Mouse (Mus musculus) spleen, postnatal 36 days (tissue): ENCODE data around the gene Ankrd49.
A peak's percentile ranks its signal among the peaks of the same experiment; 100 is the strongest.

ENCODE experiments used
- DNase-seq, 2 experiments: peaks; one replicate each; pipeline ENCODE4 v3.0.0; 2022; ENCODE audit warnings: low spot score in 2 of 2, mixed read lengths in 1 of 2

Ankrd49 gene

GRCm38 (mm10) chr9:14784039-14785002, at the start of gene Ankrd49, which contains the start of gene Mre11a:
Gene Ankrd49, minus strand, starts transcription at chr9:14784856.
Gene Mre11a, plus strand, starts transcription at chr9:14784654.
- DNase-seq: peak; percentile 89 to 93

GRCm38 (mm10) chr9:14832046-14832445, 47.4 kb upstream of the Ankrd49 start:
- no peak for DNase-seq

- DNase-seq: no peak
These were observed 43.2 kb upstream of the Ankrd49 start for GRCm38 (mm10) chr9:14827875-14828274.

GRCm38 (mm10) chr9:14824840-14825239, 40.2 kb upstream of the Ankrd49 start:
- no peak for DNase-seq

- DNase-seq: no peak
These were observed 36.7 kb upstream of the Ankrd49 start for GRCm38 (mm10) chr9:14821396-14821795.

- no peak for DNase-seq
These were observed 25.5 kb upstream of the Ankrd49 start for GRCm38 (mm10) chr9:14810111-14810510.

- no peak for DNase-seq
These were observed 22.1 kb upstream of the Ankrd49 start for GRCm38 (mm10) chr9:14806786-14807185.

- DNase-seq: no peak
These were observed 21.1 kb upstream of the Ankrd49 start for GRCm38 (mm10) chr9:14805714-14806113.

- no peak for DNase-seq
These were observed 2.7 kb upstream of the Ankrd49 start for GRCm38 (mm10) chr9:14787356-14787755.

GRCm38 (mm10) chr9:14778341-14778740, 6.3 kb downstream of the Ankrd49 start:
- DNase-seq: no peak

GRCm38 (mm10) chr9:14773813-14774212, 10.8 kb downstream of the Ankrd49 start:
- DNase-seq: no peak

- no peak for DNase-seq
These were observed 12.6 kb downstream of the Ankrd49 start for GRCm38 (mm10) chr9:14772074-14772473.

GRCm38 (mm10) chr9:14770803-14771471, 13.7 kb downstream of the Ankrd49 start, which contains the start of gene 1700012B09Rik:
Gene 1700012B09Rik, minus strand, starts transcription at chr9:14771030.
- DNase-seq: no peak

GRCm38 (mm10) chr9:14769811-14770210, 14.8 kb downstream of the Ankrd49 start:
- DNase-seq: no peak

GRCm38 (mm10) chr9:14764765-14765164, 19.9 kb downstream of the Ankrd49 start:
- peak in 1 of 2 experiments; percentile 5 for DNase-seq

- no peak for DNase-seq
These were observed 25.4 kb downstream of the Ankrd49 start for GRCm38 (mm10) chr9:14759261-14759660.

- DNase-seq: peak in 1 of 2 experiments; percentile 12
These were observed 26.1 kb downstream of the Ankrd49 start for GRCm38 (mm10) chr9:14758590-14758989.

GRCm38 (mm10) chr9:14754469-14754868, 30.2 kb downstream of the Ankrd49 start:
- no peak for DNase-seq

- no peak for DNase-seq
These were observed 30.7 kb downstream of the Ankrd49 start for GRCm38 (mm10) chr9:14753947-14754346.

- DNase-seq: peak; percentile 15 to 24
These were observed 32.6 kb downstream of the Ankrd49 start, which contains the start of gene Fut4 for GRCm38 (mm10) chr9:14752001-14752522. Gene Fut4, minus strand, starts transcription at chr9:14752393.

GRCm38 (mm10) chr9:14751503-14752000, 33.1 kb downstream of the Ankrd49 start:
- no peak for DNase-seq
